Mouse (Mus musculus) activated CD4-positive, CD25-positive, alpha-beta regulatory T cell, adult 9 weeks (primary cell): ENCODE data around the gene Prdm12. TPM values are rescaled to one million over a fixed set of nuclear protein-coding genes. Genes with fewer than 3 reads are reported as not detected.

Source experiments
- polyA plus RNA-seq: library from polyadenylated mRNA; unstranded; fragments of 100-300 nt; shearing (Covaris generic); gene quantifications from one replicate; pipeline ENCODE4 v1.2.1, GENCODE M21; 2017

Gene Prdm12
- polyA plus RNA-seq = not detected

DNA sequence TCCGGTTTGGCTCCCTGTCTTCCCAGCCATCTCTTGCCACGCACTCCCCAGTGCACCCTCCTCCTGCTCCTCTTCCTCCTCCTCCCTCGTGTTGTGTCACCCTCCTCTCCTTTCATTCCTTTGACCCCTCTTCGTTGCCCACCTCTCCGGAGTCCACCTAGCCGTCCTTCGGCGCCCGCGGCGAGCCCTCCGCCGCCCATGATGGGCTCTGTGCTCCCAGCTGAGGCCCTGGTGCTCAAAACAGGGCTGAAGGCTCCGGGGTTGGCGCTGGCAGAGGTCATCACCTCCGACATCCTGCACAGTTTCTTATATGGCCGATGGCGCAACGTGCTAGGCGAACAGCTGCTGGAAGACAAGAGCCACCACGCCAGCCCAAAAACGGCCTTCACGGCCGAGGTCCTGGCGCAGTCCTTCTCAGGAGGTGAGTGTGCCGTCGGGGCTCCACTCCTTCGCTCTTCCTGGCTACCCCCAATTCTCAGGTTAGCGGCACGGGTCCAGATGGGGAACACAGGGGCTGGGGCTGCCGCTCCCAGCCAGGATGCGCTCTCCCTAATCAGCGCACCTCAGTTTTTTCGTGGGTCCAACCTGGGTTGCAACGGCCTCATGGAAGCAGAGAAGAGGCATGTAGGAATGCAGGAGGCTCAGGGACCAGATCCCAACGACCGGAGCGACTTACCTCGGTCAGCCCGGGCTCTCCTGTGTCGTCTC is at the start of gene Prdm12:
Prdm12 (plus strand) TSS at position 137 of the 708 bp plus-strand sequence.

DNA sequence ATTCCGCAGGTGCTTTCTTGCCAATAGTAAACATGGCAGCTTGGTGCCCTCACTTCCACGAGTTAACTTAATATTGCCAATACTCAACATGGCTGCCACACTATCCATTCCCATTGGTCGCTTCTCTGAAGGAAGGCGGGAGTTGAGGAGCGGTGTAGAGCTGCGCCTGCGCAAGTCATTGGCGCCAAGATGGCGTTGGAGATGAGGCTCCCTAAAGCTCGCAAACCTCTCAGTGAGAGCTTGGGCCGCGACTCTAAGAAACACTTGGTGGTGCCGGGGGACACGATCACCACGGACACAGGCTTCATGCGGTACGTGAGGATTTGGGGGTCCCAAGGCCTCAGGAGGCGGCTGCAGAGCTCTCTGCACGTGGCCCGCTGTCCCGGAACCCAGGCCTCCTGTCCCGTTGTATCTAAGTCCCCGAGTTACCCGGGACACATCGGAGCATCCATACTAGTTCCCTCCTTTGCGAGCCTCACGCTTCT is 30.8 kb downstream of the Prdm12 start, which contains the start of gene Exosc2:
Exosc2 (plus strand) TSS at position 165 of the 485 bp plus-strand sequence.

DNA sequence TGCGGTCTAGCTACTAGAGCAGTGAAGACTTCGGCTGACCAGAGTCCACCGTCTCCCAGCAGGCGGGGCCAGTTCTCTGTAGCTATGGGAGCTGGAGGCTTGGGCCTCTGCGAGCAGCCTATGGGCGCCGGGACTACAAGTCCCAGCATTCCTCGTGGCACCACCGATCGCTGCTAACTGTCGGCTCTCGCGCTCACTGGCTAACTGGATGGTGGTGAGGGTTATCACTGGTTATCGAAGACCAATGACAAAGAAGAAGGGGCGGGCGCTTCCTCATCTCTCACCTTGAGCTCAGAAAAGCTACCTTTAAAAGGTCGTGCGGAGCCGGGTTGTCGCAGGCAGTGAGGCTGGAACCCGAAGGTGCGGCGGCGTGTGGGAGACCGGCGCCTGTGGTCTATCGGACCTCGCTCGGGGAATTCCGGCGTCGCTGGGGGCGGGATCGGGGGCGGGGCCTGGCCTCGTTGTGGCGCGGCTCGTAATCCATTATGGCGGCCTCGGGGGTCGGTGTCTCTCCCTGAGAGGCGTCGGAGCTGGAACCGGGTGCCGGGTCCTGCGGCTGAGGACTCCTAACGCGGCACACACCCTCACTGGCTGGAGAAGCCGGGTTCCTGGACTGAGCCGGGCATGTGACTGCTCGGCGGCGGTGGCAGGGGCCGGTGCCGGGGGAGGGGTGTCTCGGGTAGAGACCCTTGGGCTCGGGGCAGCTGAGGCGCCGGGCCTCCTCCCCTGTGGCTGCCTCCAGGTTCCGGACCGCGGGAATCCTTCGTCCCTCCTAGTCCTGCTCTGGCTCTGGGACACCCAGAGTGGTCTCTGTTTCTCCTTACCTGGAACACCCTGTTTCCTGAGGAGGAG is 48.5 kb downstream of the Prdm12 start, which contains the start of gene Abl1:
Abl1 (plus strand) TSS at position 303 of the 852 bp plus-strand sequence.

Other genes starting within 250 kb of the Prdm12 start
- 123 TPM for gene Ass1, start 169.8 kb upstream of the Prdm12 start, polyA plus RNA-seq
- 41.0 TPM for gene Fubp3, start 67.4 kb upstream of the Prdm12 start, polyA plus RNA-seq
- 39.4 TPM for gene Exosc2, start 30.7 kb downstream of the Prdm12 start, polyA plus RNA-seq
- 24.0 TPM for gene Abl1, start 48.3 kb downstream of the Prdm12 start, polyA plus RNA-seq
- 0.37 TPM for gene Qrfp, start 170.5 kb downstream of the Prdm12 start, polyA plus RNA-seq
- 0.34 TPM for gene Fibcd1, start 206.0 kb downstream of the Prdm12 start, polyA plus RNA-seq
- gene Lamc3, start 247.3 kb downstream of the Prdm12 start, polyA plus RNA-seq = 0.07 TPM